In genomic region chr11:24865067-24865796, GRCm38 (mm10) we compare ENCODE assay signal across 24 mouse cellular contexts.
DNase-seq lines count a peak whose midpoint lies in the region; ATAC-seq and TF ChIP-seq lines count a peak whose summit lies in the region.
"Had no signal": no experiment of that assay in that cellular context is flagged by ENCODE, and none has a peak within 500 bp of the region (broad histone marks: within the 10 kb centered on the region; RNA-seq: fewer than 3 reads in every experiment).

No protein-coding gene starts in this region.

- no peaks in the 10 kb centered on the region for H3K27me3 ChIP-seq in forebrain, embryonic 13.5 days
- H3K27me3 ChIP-seq in forebrain, embryonic 11.5 days (ENCODE audit: control insufficient read depth, insufficient read depth, low read length): no peaks in the 10 kb centered on the region
- H3K27me3 ChIP-seq in lung, embryonic 14.5 days (ENCODE audit: insufficient read depth, low read length): no peaks in the 10 kb centered on the region
- no peaks in the 10 kb centered on the region for H3K27me3 ChIP-seq in forebrain, postnatal 0 days (ENCODE audit: insufficient read depth, low read length)
- H3K27me3 ChIP-seq: embryonic facial prominence, embryonic 13.5 days; hindbrain, embryonic 12.5 days; hindbrain, embryonic 15.5 days had no signal

- H3K9ac ChIP-seq in forebrain, embryonic 13.5 days: no peak overlapping the region
- no peak overlapping the region for H3K9ac ChIP-seq in forebrain, embryonic 11.5 days (ENCODE audit: low read length)
- H3K9ac ChIP-seq in lung, embryonic 14.5 days: no peak overlapping the region
- H3K9ac ChIP-seq in forebrain, postnatal 0 days: no peak overlapping the region
- H3K9ac ChIP-seq: embryonic facial prominence, embryonic 13.5 days; hindbrain, embryonic 12.5 days; hindbrain, embryonic 15.5 days had no signal

- ATAC-seq in forebrain, embryonic 13.5 days: peak; percentile 13; the same call in 1 of the 2 replicates
- no peak for ATAC-seq in forebrain, embryonic 11.5 days (replicated peaks; ENCODE audit: low FRiP score)
- ATAC-seq in lung, embryonic 14.5 days (ENCODE audit: insufficient read depth): peak; percentile 44; the same call in 1 of the 2 replicates
- ATAC-seq in forebrain, postnatal 0 days: peak; percentile 60
- ATAC-seq: activated CD4-positive, CD25-positive, alpha-beta regulatory T cell, adult 4 months had no signal

- no peak overlapping the region for H3K4me3 ChIP-seq in forebrain, embryonic 13.5 days
- no peak overlapping the region for H3K4me3 ChIP-seq in forebrain, embryonic 11.5 days (ENCODE audit: low read depth, low read length)
- no peak overlapping the region for H3K4me3 ChIP-seq in lung, embryonic 14.5 days (ENCODE audit: low read depth, low read length)
- H3K4me3 ChIP-seq in forebrain, postnatal 0 days (ENCODE audit: low read depth, low read length): no peak overlapping the region
- H3K4me3 ChIP-seq: embryonic facial prominence, embryonic 10.5 days; embryonic facial prominence, embryonic 13.5 days; erythroblast, embryonic 14.5 days; gastrocnemius, adult 2 months; hindbrain, embryonic 12.5 days; hindbrain, embryonic 15.5 days had no signal

- DNase-seq in forebrain, embryonic 11.5 days (ENCODE audit: low spot score): no peak
- peak; percentile 5 for DNase-seq in lung, embryonic 14.5 days
- DNase-seq in lung, postnatal 14 days: no peak
- peak; percentile 36 for DNase-seq in brain, embryonic 14.5 days (ENCODE audit: low read depth)
- peak; percentile 16 for DNase-seq in forebrain, postnatal 0 days
- DNase-seq in cerebellum, adult 8-10 months: no peak
- DNase-seq: adrenal gland, adult 8-10 months; adrenal gland, postnatal 25 days; cerebellum, adult 11 months; cerebellum, adult 2 months; cerebellum, postnatal 10 days; cerebellum, postnatal 36 days; embryo, embryonic 11 days; gastrocnemius, adult 2 months; gastrocnemius, postnatal 14 days; heart, adult 11 months had no signal

- no peaks in the 10 kb centered on the region for H3K9me3 ChIP-seq in forebrain, embryonic 13.5 days (replicated peaks)
- no peaks in the 10 kb centered on the region for H3K9me3 ChIP-seq in forebrain, embryonic 11.5 days (ENCODE audit: control insufficient read depth, low read length)
- H3K9me3 ChIP-seq in lung, embryonic 14.5 days (ENCODE audit: low read depth, low read length): no peaks in the 10 kb centered on the region
- H3K9me3 ChIP-seq in forebrain, postnatal 0 days (ENCODE audit: low read length): no peaks in the 10 kb centered on the region
- H3K9me3 ChIP-seq: embryonic facial prominence, embryonic 10.5 days; embryonic facial prominence, embryonic 13.5 days; hindbrain, embryonic 12.5 days; hindbrain, embryonic 15.5 days had no signal

- H3K27ac ChIP-seq in forebrain, embryonic 13.5 days: no peak overlapping the region
- H3K27ac ChIP-seq in forebrain, embryonic 11.5 days (ENCODE audit: low read depth, low read length): no peak overlapping the region
- H3K27ac ChIP-seq in lung, embryonic 14.5 days (ENCODE audit: low read depth): no peak overlapping the region
- no peak overlapping the region for H3K27ac ChIP-seq in forebrain, postnatal 0 days (ENCODE audit: low read depth, low read length)
- H3K27ac ChIP-seq: embryonic facial prominence, embryonic 10.5 days; embryonic facial prominence, embryonic 13.5 days; gastrocnemius, adult 2 months; hindbrain, embryonic 12.5 days; hindbrain, embryonic 15.5 days had no signal

- 50% methylated on average over 3 of the region's 3 CpGs for WGBS in forebrain, embryonic 13.5 days
- 75% methylated on average over 3 of the region's 3 CpGs for WGBS in forebrain, embryonic 11.5 days
- 21% methylated on average over 3 of the region's 3 CpGs for WGBS in lung, embryonic 14.5 days
- WGBS in forebrain, postnatal 0 days: 50% methylated on average over 3 of the region's 3 CpGs

- TF ChIP-seq CTCF in lung, embryonic 14.5 days (IDR thresholded peaks at IDR 0.05; ENCODE audit: low read depth): no peak
- TF ChIP-seq CTCF in brain, embryonic 14.5 days (IDR thresholded peaks at IDR 0.05; ENCODE audit: borderline replicate concordance, extremely low read depth, insufficient read depth, insufficient read length): no peak
- no peak for TF ChIP-seq CTCF in forebrain, postnatal 0 days (IDR thresholded peaks at IDR 0.05; ENCODE audit: low read depth)

- TF ChIP-seq POLR2A in brain, embryonic 14.5 days (IDR thresholded peaks at IDR 0.05; ENCODE audit: borderline replicate concordance, extremely low read depth, insufficient read depth, insufficient read length, poor library complexity, severe bottlenecking): no peak

- peaks cover 9% of the 10 kb centered on the region for H3K4me1 ChIP-seq in forebrain, embryonic 13.5 days
- peaks cover 2% of the 10 kb centered on the region; the same call in 1 of the 2 replicates for H3K4me1 ChIP-seq in forebrain, embryonic 11.5 days (replicated peaks; ENCODE audit: control insufficient read depth, insufficient read depth, low read length)
- H3K4me1 ChIP-seq in lung, embryonic 14.5 days (ENCODE audit: insufficient read depth): no peaks in the 10 kb centered on the region
- no peaks in the 10 kb centered on the region for H3K4me1 ChIP-seq in forebrain, postnatal 0 days (ENCODE audit: insufficient read depth)
- H3K4me1 ChIP-seq: embryonic facial prominence, embryonic 10.5 days; embryonic facial prominence, embryonic 13.5 days; hindbrain, embryonic 12.5 days; hindbrain, embryonic 15.5 days had no signal

- no peak overlapping the region for H3K4me2 ChIP-seq in forebrain, embryonic 13.5 days
- H3K4me2 ChIP-seq in forebrain, embryonic 11.5 days (ENCODE audit: low read depth, low read length, severe bottlenecking): no peak overlapping the region
- H3K4me2 ChIP-seq in lung, embryonic 14.5 days: no peak overlapping the region
- H3K4me2 ChIP-seq in forebrain, postnatal 0 days (ENCODE audit: low read depth): no peak overlapping the region
- H3K4me2 ChIP-seq: embryonic facial prominence, embryonic 13.5 days; heart, embryonic 11.5 days; hindbrain, embryonic 12.5 days; hindbrain, embryonic 15.5 days had no signal

- no peaks in the 10 kb centered on the region for H3K36me3 ChIP-seq in forebrain, embryonic 13.5 days (ENCODE audit: poor library complexity, severe bottlenecking)
- no peaks in the 10 kb centered on the region for H3K36me3 ChIP-seq in forebrain, embryonic 11.5 days (ENCODE audit: control insufficient read depth, insufficient read depth, low read length)
- no peaks in the 10 kb centered on the region for H3K36me3 ChIP-seq in lung, embryonic 14.5 days (ENCODE audit: insufficient read depth)
- no peaks in the 10 kb centered on the region for H3K36me3 ChIP-seq in forebrain, postnatal 0 days (ENCODE audit: insufficient read depth)
- H3K36me3 ChIP-seq: embryonic facial prominence, embryonic 10.5 days; embryonic facial prominence, embryonic 13.5 days; hindbrain, embryonic 12.5 days; hindbrain, embryonic 15.5 days had no signal

Comparison
In these comparisons a context has a peak if more than half of its experiments do, and no peak if none do; other contexts are left out.
1. DNase-seq: peak in lung, embryonic 14.5 days (single experiment), brain, embryonic 14.5 days (single experiment) and forebrain, postnatal 0 days (single experiment); none in forebrain, embryonic 11.5 days (single experiment), lung, postnatal 14 days (single experiment) and cerebellum, adult 8-10 months (single experiment).